Comparison of ENCODE assay signal across 1 mouse cellular context in the genomic region with DNA sequence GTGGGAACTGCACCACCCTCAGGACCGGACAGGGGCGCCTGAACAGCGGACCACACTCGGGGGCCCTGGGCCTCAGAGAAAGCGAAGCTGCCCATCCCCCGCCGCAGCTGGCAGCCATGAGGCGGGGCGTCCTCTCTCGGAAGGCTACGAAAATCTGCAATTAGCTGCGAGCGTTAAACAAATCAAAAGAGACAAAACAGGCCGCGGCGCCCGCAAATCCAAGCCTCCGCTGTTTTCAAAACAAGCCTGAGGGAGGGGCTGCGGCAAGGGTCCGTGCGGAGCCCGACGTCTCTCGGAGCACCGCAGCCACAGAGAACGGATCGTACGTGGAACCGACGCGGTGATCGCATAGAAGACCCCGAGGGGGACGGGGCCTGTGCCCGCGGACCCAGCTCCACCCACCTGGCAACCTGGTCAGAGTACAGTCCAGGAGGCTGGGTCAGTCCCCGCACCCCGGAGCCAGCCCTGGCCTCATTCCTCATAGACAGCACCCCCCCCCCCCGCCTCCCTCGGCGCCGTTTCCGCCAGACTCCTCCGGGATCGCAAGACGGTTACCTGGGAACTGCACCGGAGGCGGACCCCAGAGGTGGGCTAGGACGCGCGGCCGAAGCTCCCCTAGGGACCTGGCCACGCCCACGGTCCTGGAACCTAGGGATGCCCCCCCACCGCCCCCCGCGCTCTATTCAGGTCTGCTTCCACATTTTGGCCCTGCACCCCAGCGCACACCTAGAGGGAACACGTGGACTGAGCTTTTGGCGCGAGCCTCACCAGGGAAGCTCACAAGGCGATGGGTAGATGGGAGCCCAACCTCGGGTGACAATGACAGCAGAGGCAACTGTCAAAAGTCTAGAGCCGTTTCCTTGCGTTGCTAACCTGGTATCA.
TF ChIP-seq lines count a peak whose summit lies in the region.

No protein-coding gene starts in this region.

TF ChIP-seq in CH12.LX, 34 proteins besides CTCF, POLR2A, EP300 and RAD21:
- peak; percentile 63 for TF ChIP-seq MAX (IDR thresholded peaks at IDR 0.05; ENCODE audit: low read length)
- TF ChIP-seq JUND (conservative IDR thresholded peaks at IDR 0.05; ENCODE audit: low read depth, low read length), result no peak
- TF ChIP-seq USF2 (conservative IDR thresholded peaks at IDR 0.05; ENCODE audit: low read depth, low read length), result no peak
- TF ChIP-seq CHD2 (IDR thresholded peaks at IDR 0.05; ENCODE audit: low read length), result peak; percentile 66; the same call in 1 of the 2 replicates
- TF ChIP-seq POLR2AphosphoS2 (IDR thresholded peaks at IDR 0.05; ENCODE audit: low read depth, low read length), result no peak
- peak; percentile 89 for TF ChIP-seq MXI1 (IDR thresholded peaks at IDR 0.05; ENCODE audit: low read depth, low read length)
- peak; percentile 50 for TF ChIP-seq SIN3A (IDR thresholded peaks at IDR 0.05; ENCODE audit: low read length)
- 0 out of 2 replicates have a peak, but pooled peaks have one; percentile 18 for TF ChIP-seq IRF4 (IDR thresholded peaks at IDR 0.05; ENCODE audit: low read depth, low read length)
- TF ChIP-seq SMC3 (IDR thresholded peaks at IDR 0.05; ENCODE audit: low read depth, low read length), result no peak
- peak; percentile 11; the same call in 1 of the 2 replicates for TF ChIP-seq NRF1 (IDR thresholded peaks at IDR 0.05; ENCODE audit: low read depth, low read length)
- TF ChIP-seq USF1 (IDR thresholded peaks at IDR 0.05; ENCODE audit: low read depth, low read length), result no peak
- no peak for TF ChIP-seq BHLHE40 (IDR thresholded peaks at IDR 0.05; ENCODE audit: low read depth, low read length)
- peak; percentile 37; the same call in 1 of the 2 replicates for TF ChIP-seq MYC (IDR thresholded peaks at IDR 0.05; ENCODE audit: low read depth, low read length)
